Comparison of ENCODE assay signal across 12 mouse cellular contexts in genomic region chr6:54956425-54956824, GRCm38 (mm10). TPM values are rescaled to one million over a fixed set of nuclear protein-coding genes. Genes with fewer than 3 reads are reported as not detected.
DNase-seq lines count a peak whose midpoint lies in the region; ATAC-seq and TF ChIP-seq lines count a peak whose summit lies in the region.
"Had no signal": no experiment of that assay in that cellular context is flagged by ENCODE, and none has a peak within 500 bp of the region (broad histone marks: within the 10 kb centered on the region; RNA-seq: fewer than 3 reads in every experiment).

No protein-coding gene starts in this region.

- peak; percentile 42 for DNase-seq in embryo, embryonic 11 days
- no peak for DNase-seq in embryo, embryonic 9.5 days (ENCODE audit: extremely low spot score)
- no peak for DNase-seq in urinary bladder, postnatal 4 days (ENCODE audit: low spot score in 2 of 2)
- DNase-seq in right cerebral cortex, adult 2 months (ENCODE audit: low spot score in 2 of 2), result no peak
- DNase-seq: midbrain, embryonic 14.5 days had no signal

- H3K9me3 ChIP-seq in liver, embryonic 16.5 days (replicated peaks; ENCODE audit: control insufficient read depth, low read length), result no peaks in the 10 kb centered on the region
- no peaks in the 10 kb centered on the region for H3K9me3 ChIP-seq in liver, embryonic 12.5 days (replicated peaks)
- H3K9me3 ChIP-seq: forebrain, embryonic 12.5 days had no signal

- H3K4me2 ChIP-seq in liver, embryonic 16.5 days (ENCODE audit: low read depth, low read length), result no peak overlapping the region
- no peak overlapping the region for H3K4me2 ChIP-seq in liver, embryonic 12.5 days
- H3K4me2 ChIP-seq: forebrain, embryonic 12.5 days; hindbrain, embryonic 14.5 days had no signal

- H3K4me3 ChIP-seq in liver, embryonic 16.5 days (ENCODE audit: low read depth, low read length), result no peak overlapping the region
- H3K4me3 ChIP-seq in liver, embryonic 12.5 days, result no peak overlapping the region
- no peak overlapping the region for H3K4me3 ChIP-seq in small intestine, adult 2 months (ENCODE audit: low read depth, low read length)
- H3K4me3 ChIP-seq: forebrain, embryonic 12.5 days had no signal

- no peaks in the 10 kb centered on the region for H3K27me3 ChIP-seq in liver, embryonic 16.5 days (ENCODE audit: control insufficient read depth, insufficient read depth, low read depth, low read length)
- no peaks in the 10 kb centered on the region for H3K27me3 ChIP-seq in liver, embryonic 12.5 days (replicated peaks)
- H3K27me3 ChIP-seq in small intestine, adult 2 months (ENCODE audit: control insufficient read depth, insufficient read depth, low read length), result no peaks in the 10 kb centered on the region
- H3K27me3 ChIP-seq: forebrain, embryonic 12.5 days had no signal

- H3K27ac ChIP-seq in liver, embryonic 16.5 days (ENCODE audit: low read length), result peak overlapping the region; percentile 2
- H3K27ac ChIP-seq in liver, embryonic 12.5 days, result no peak overlapping the region
- peak overlapping the region; percentile 55; the same call in 1 of the 2 replicates for H3K27ac ChIP-seq in small intestine, adult 2 months (ENCODE audit: insufficient read depth, low read depth, low read length)
- H3K27ac ChIP-seq: forebrain, embryonic 12.5 days; hindbrain, embryonic 14.5 days had no signal

- 58% methylated on average over 1 of the region's 1 CpGs for WGBS in liver, embryonic 16.5 days (ENCODE audit: insufficient replicate concordance)
- WGBS in liver, embryonic 12.5 days (ENCODE audit: insufficient replicate concordance), result 84% methylated on average over 1 of the region's 1 CpGs
- WGBS in small intestine, adult 2 months, result 53% methylated on average over 1 of the region's 1 CpGs

- ATAC-seq in liver, embryonic 16.5 days (ENCODE audit: low read depth), result no peak
- no peak for ATAC-seq in liver, embryonic 12.5 days
- ATAC-seq in common myeloid progenitor, adult 5-6 weeks (replicated peaks; ENCODE audit: low read depth, poor library complexity, severe bottlenecking), result peak; percentile 49
- ATAC-seq: CD4-positive, CD25-positive, alpha-beta regulatory T cell, adult 4 months had no signal

- TF ChIP-seq POLR2A in small intestine, adult 2 months (IDR thresholded peaks at IDR 0.05; ENCODE audit: low read depth, low read length), result no peak

- H3K36me3 ChIP-seq in liver, embryonic 16.5 days (ENCODE audit: control insufficient read depth, insufficient read depth), result no peaks in the 10 kb centered on the region
- H3K36me3 ChIP-seq in liver, embryonic 12.5 days, result no peaks in the 10 kb centered on the region
- no peaks in the 10 kb centered on the region for H3K36me3 ChIP-seq in small intestine, adult 2 months (ENCODE audit: control insufficient read depth, insufficient read depth, low read length)
- H3K36me3 ChIP-seq: forebrain, embryonic 12.5 days had no signal

- no peaks in the 10 kb centered on the region for H3K4me1 ChIP-seq in liver, embryonic 16.5 days (ENCODE audit: control insufficient read depth, low read depth, low read length)
- H3K4me1 ChIP-seq in liver, embryonic 12.5 days, result peaks cover 7% of the 10 kb centered on the region; the same call in 1 of the 2 replicates
- H3K4me1 ChIP-seq in small intestine, adult 2 months (ENCODE audit: control insufficient read depth, insufficient read depth, insufficient read length, low read length), result peaks cover 13% of the 10 kb centered on the region
- H3K4me1 ChIP-seq: forebrain, embryonic 12.5 days had no signal

- H3K9ac ChIP-seq in liver, embryonic 16.5 days (ENCODE audit: low read depth, low read length), result no peak overlapping the region
- H3K9ac ChIP-seq in liver, embryonic 12.5 days, result no peak overlapping the region
- H3K9ac ChIP-seq: forebrain, embryonic 12.5 days; hindbrain, embryonic 14.5 days had no signal

- no peak for TF ChIP-seq CTCF in small intestine, adult 2 months (IDR thresholded peaks at IDR 0.05; ENCODE audit: extremely low read depth, insufficient read length, insufficient replicate concordance, low read depth, low read length)

RNA-seq across cellular contexts. Expression of gene Nod1, which starts 16.0 kb away (rescaled TPM):
- polyA plus RNA-seq in liver, embryonic 16.5 days (2015; fragmentation: Nextera tagmentation; extraction: Ambion mirVana), result 2.8 and 3.0 TPM in 2 replicates
- polyA plus RNA-seq in liver, embryonic 12.5 days (2016; fragmentation: Nextera tagmentation; extraction: Ambion mirVana), result 1.9 and 2.2 TPM in 2 replicates
- total RNA-seq in common myeloid progenitor, adult 5-6 weeks (2017), result 3.2 and 3.5 TPM in 2 replicates
- polyA plus RNA-seq in small intestine, adult 2 months (2012; rRNA removed), result 8.5 and 11.2 TPM in 2 replicates

RNA-seq across cellular contexts. Expression of gene Ggct, which starts 36.3 kb away (rescaled TPM):
- polyA plus RNA-seq in liver, embryonic 16.5 days (2015; fragmentation: Nextera tagmentation; extraction: Ambion mirVana), result 2.9 and 3.0 TPM in 2 replicates
- 6.9 and 7.4 TPM in 2 replicates for polyA plus RNA-seq in liver, embryonic 12.5 days (2016; fragmentation: Nextera tagmentation; extraction: Ambion mirVana)
- 29.9 and 32.4 TPM in 2 replicates for total RNA-seq in common myeloid progenitor, adult 5-6 weeks (2017)
- polyA plus RNA-seq in small intestine, adult 2 months (2012; rRNA removed), result 0.17 and 1.5 TPM in 2 replicates
